Mouse (Mus musculus) kidney, postnatal 10 days (tissue): ENCODE data around the gene Acer1.

Source experiments
- DNase-seq: peaks from one replicate; pipeline ENCODE4 v3.0.0; 2021; ENCODE audit warnings: mixed read lengths

Acer1 gene

GRCm38 (mm10) chr17:56988921-56989430, 7.0 kb upstream of the Acer1 start:
- no peak for DNase-seq

- DNase-seq = no peak
Measured at GRCm38 (mm10) chr17:56988441-56988840, 6.5 kb upstream of the Acer1 start.

GRCm38 (mm10) chr17:56986105-56986805, 4.3 kb upstream of the Acer1 start:
- DNase-seq = no peak

- no peak for DNase-seq
Measured at GRCm38 (mm10) chr17:56985656-56986055, 3.7 kb upstream of the Acer1 start.

- DNase-seq = no peak
Measured at GRCm38 (mm10) chr17:56984886-56985285, 3.0 kb upstream of the Acer1 start.

- no peak for DNase-seq
Measured at GRCm38 (mm10) chr17:56981049-56981448, 877 bp downstream of the Acer1 start.

DNA sequence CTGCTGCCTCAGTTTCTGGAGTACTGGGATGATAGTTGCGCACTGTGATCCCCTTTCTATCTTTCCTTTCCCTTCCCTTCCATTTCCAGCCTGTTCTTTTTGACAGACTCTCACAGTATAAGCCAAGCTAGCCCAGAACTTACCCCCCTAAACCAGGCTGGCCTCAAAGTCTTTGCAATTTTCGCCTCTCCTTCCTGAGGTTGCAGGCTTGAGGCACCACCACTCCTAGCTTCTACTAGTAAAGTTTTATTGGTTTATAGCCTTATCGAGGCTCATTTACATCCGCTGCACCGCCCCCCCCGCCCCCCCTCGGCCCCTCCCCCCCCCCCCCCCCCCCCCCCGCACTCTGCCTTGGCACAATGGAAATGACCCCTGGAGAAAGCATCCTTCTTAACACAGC, 2.4 kb downstream of the Acer1 start:
- no peak for DNase-seq

- DNase-seq = no peak
Measured at GRCm38 (mm10) chr17:56976531-56977390, 5.2 kb downstream of the Acer1 start.

GRCm38 (mm10) chr17:56975391-56975790, 6.5 kb downstream of the Acer1 start:
- no peak for DNase-seq

DNA sequence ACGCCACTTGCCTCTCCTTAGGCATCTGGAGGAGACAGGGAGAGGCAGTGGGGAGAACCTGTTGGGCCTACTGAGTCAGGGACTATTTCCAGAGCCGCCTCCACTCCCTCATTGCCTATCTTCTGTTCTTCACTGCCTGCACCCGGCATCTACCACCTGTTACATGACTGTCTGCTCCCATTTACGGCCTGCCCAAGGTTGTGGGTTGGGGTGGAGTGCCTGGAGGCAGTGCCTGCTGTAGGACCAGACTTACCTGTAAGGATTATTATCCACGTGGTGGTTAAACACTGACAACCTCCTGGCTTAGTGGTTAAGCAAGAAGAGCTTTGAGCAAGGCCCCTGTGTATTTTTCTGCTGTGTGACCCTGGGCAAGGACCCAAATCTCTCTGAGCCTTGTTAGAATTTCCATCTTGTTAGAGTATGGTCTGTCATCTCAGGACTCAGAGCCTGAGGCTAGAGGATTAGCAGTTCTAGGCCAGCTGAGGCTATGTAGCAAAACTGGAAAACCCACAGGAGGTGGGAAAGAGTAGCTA, 7.2 kb downstream of the Acer1 start:
- no peak for DNase-seq

DNA sequence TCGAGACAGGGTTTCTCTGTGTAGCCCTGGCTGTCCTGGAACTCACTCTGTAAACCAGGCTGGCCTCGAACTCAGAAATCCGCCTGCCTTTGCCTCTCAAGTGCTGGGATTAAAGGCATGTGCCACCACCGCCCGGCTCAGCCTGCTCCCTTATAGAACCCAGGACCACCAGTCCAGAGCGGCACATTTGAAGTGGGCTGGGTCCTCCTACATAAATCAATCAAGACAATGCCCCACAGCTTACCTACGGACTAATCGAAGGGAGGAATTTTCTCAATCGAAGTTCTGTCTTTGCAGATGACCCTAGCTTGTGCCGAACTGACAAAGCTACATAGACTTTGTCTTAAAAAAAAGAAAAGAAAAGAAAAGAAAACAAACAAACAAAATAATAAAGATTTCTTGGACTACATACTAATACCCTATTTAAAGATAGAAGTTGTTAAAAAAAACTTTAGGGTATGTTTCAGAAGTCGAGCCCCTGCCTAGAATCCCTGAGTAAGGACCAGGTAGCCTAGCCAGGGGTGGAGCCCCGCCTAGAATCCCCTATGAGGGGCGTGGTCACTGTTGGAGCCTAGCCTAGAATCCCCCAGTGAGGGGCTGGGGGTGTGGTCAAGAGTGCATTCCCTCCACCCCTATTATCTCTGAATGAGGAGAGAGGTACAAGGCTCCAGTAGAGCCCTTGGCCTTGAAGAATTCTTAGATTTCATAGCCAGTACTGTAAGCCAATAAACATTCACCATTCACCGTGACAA, 7.8 kb downstream of the Acer1 start:
- no peak for DNase-seq

DNA sequence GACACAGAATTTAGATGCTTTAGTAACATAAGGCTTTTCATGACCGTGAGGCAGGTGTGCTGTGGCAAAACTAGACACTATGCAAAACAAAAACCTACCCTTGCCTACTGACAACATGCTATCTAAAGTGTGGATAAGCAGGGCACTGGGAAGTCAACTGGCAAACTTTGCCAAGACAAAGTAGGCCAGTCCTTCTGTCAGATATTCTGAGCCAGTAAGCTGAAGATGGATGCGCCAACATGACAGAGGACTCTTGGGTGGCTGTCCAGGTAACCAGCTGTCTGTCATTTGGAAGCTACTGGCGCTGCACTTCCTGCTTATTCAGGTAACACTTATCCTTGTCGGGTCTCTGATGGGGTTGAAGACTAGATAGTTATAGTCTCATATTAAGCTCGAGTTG, 11.8 kb downstream of the Acer1 start:
- no peak for DNase-seq

GRCm38 (mm10) chr17:56969321-56969720, 12.6 kb downstream of the Acer1 start:
- DNase-seq = no peak

GRCm38 (mm10) chr17:56963646-56964045, 18.3 kb downstream of the Acer1 start:
- DNase-seq = no peak

- DNase-seq = no peak
Measured at GRCm38 (mm10) chr17:56962642-56963405, 19.1 kb downstream of the Acer1 start.

DNA sequence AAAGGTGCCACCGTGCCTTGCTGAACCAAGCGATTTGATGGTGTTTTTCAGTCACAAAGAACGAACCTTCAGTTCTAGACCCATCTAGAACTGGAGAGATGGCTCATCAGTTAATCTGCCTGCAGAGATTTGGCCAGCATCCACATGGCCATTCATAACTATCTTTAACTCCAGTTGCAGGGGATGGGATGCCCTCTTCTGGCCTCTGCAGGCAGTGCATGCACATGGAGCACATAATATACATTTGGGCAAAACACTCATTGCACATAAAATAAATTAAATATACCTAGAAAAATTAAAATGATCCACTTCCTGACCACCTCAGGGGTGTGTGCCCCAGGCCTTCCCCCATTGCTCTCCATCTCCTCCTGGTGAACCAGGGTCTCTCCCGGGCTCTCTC, 20.0 kb downstream of the Acer1 start:
- no peak for DNase-seq

DNA sequence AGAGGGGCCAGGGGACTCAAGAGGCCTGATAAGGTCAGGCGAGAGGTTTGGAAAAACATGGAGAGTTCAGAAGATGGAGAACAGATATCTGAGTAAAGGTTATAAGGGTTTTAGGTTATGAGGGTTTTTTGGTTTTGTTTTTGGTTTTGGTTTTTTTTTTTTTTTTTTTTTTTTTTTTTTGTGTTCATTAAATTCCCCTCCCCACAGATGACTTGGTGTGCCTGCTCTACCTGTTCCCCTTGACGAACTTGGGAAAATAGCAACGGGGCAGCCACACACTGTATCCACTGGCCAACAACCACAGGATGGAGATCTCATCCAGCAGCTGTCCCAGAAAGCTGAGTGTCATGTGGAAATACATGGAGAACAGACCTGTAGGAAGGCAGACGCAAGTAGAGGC, 23.3 kb downstream of the Acer1 start:
- no peak for DNase-seq

- DNase-seq = no peak
Measured at GRCm38 (mm10) chr17:56957763-56958429, 24.0 kb downstream of the Acer1 start.

DNA sequence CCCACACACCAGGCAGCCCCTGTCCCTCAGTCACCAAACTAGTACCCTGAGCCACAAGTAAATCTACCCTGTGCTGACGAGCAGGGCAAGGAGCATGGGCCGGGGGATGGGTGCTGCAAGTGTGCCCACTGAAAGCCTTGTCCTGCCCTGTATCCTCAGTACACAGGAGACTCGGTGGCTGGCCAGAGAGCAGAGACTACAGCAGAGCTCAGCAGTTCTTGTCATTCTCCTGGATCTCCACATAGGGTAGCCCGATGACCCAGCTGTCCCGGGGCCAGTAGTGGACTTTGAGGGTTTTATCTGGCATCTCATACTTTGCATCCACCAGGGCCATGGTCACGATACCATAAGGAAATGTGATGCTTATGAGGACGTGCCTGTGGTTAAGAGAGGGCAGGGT, 27.1 kb downstream of the Acer1 start:
- no peak for DNase-seq

DNA sequence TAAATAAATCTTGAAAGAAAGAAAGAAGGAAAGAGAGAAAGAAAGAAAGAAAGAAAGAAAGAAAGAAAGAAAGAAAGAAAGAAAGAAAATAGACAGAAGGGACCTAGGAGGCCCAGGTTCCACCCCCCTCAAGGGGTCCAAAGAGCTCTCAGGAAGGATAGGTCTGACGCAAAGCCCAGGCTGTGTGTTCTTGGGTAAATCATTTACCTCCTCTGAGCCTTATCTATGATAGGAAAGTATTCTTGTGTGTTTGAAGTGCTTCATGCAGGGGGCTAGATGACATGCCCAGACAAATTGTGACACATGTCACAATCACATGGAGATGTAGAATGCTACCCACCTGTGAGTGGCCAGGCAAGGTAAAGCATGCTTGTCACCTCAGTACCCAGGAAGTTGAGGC, 29.3 kb downstream of the Acer1 start:
- no peak for DNase-seq

- peak; percentile 66 for DNase-seq
Measured at GRCm38 (mm10) chr17:56950915-56951314, 31.0 kb downstream of the Acer1 start.

DNA sequence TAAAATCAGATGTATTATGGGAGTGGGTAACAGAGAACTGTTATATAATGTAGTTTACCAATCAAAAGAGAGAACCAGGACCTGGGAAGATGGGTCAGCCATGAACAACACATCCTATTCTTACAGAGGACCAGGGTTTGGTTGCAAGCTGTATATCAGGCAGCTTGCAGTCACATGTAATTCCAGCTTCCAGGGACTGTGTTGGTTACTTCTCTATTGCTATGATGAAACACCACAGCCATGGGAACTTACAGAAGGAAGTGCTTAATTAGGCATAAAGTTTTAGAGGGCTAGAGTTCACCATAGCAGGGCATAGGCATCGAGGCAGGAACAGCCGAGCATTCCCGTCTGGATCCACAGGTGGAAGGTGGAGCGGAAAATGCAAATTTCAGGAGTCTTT, 43.2 kb downstream of the Acer1 start:
- no peak for DNase-seq
